Mouse (Mus musculus) forebrain, embryonic 14.5 days (tissue): Measurements from ENCODE around the gene Ston1. TPM values are rescaled to one million over a fixed set of nuclear protein-coding genes. Genes with fewer than 3 reads are reported as not detected.

Experiments
- ATAC-seq: fragments of 200-750 bp; cut with Nextera tagmentation; 2 replicates; pipeline ENCODE4 v1.8.0; 2017; ENCODE audit warnings: mild to moderate bottlenecking, moderate library complexity
- DNase-seq: peaks from one replicate; pipeline ENCODE4 v3.0.0-alpha.2; 2015; ENCODE audit warnings: low spot score
- H3K27ac ChIP-seq: fragments of 300-500 bp; sonication (generic); 2 replicates; pipeline ENCODE4 v1.5.1; 2014; ENCODE audit warnings: low read depth, mild to moderate bottlenecking, control low read depth, low read length, moderate library complexity
- H3K27me3 ChIP-seq: fragments of 300-500 bp; sonication (generic); replicated peaks from 2 replicates; pipeline ENCODE4 v1.6.1; 2014; ENCODE audit warnings: low read length, control low read depth, mixed read lengths; ENCODE audit not compliant: control insufficient read depth, insufficient read depth
- H3K36me3 ChIP-seq: fragments of 300-500 bp; sonication (generic); 2 replicates; pipeline ENCODE4 v1.6.1; 2014; ENCODE audit warnings: low read length, control low read depth; ENCODE audit not compliant: control insufficient read depth, insufficient read depth
- H3K4me1 ChIP-seq: fragments of 300-500 bp; sonication (generic); 2 replicates; pipeline ENCODE4 v1.6.1; 2014; ENCODE audit warnings: antibody characterized with exemption, low read length, control low read depth; ENCODE audit not compliant: control insufficient read depth, insufficient read depth
- H3K4me2 ChIP-seq: fragments of 300-500 bp; sonication (generic); 2 replicates; pipeline ENCODE4 v1.6.1; 2014; ENCODE audit warnings: mild to moderate bottlenecking, control low read depth, low read length
- H3K4me3 ChIP-seq: fragments of 300-500 bp; sonication (generic); 2 replicates; pipeline ENCODE4 v1.5.1; 2014; ENCODE audit warnings: low read depth, low read length, control low read depth
- H3K9ac ChIP-seq: fragments of 300-500 bp; sonication (generic); 2 replicates; pipeline ENCODE4 v1.6.1; 2014; ENCODE audit warnings: mild to moderate bottlenecking, low read length, control low read depth, moderate library complexity
- H3K9me3 ChIP-seq: fragments of 300-500 bp; sonication (generic); replicated peaks from 2 replicates; pipeline ENCODE4 v1.6.1; 2016; ENCODE audit warnings: low read length, control low read depth, mixed read lengths; ENCODE audit not compliant: control insufficient read depth
- WGBS: fragments of 180-500 bp; shearing (Covaris S2); extraction: QIAGEN DNeasy Blood & Tissue Kit; methylation state at CpG from one replicate; pipeline ENCODE4 v1.1.7; 2014; 5-methylcytosine and 5-hydroxymethylcytosine counted together
- polyA plus RNA-seq: library from polyadenylated mRNA; unstranded; fragments of >200 nt; fragmentation: Nextera tagmentation; extraction: Ambion mirVana; gene quantifications from 2 replicates; pipeline ENCODE4 v1.2.1, GENCODE M21; 2014

The Ston1 gene
- polyA plus RNA-seq, 1 experiment from 2014 or later, result 2.8 TPM

DNA sequence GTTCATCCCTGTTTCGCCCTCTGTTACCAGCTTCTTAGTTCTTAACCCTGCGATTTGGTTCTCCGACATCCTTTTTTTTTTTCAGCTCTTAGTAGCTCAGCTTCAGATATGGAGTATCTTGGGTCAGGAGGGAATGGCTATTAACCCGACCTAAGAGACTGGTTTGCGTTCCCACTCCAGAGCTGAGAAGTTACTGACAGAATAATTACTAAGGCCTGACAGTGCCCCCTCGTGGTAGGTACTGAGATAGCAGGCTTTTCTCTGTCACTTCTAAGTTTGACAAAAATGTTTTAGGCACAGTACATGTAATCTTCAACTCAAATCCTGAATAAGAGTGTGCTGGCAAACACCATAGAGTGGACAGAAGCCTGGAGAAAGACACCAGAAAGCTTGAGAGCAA lies 43.5 kb downstream of the Ston1 start:
- H3K4me1 ChIP-seq, result no peaks in the 10 kb centered on the region
- H3K9ac ChIP-seq, result no peak overlapping the region
- H3K9me3 ChIP-seq, result no peaks in the 10 kb centered on the region
- 28% methylated on average over 6 of the region's 6 CpGs for WGBS
- H3K4me3 ChIP-seq, result no peak overlapping the region
- DNase-seq (peak; percentile 82), ATAC-seq (peak; percentile 42; the same call in 1 of the 2 replicates)
- no peak overlapping the region for H3K4me2 ChIP-seq
- no peak overlapping the region for H3K27ac ChIP-seq
- no peaks in the 10 kb centered on the region for H3K27me3 ChIP-seq
- H3K36me3 ChIP-seq, result no peaks in the 10 kb centered on the region

DNA sequence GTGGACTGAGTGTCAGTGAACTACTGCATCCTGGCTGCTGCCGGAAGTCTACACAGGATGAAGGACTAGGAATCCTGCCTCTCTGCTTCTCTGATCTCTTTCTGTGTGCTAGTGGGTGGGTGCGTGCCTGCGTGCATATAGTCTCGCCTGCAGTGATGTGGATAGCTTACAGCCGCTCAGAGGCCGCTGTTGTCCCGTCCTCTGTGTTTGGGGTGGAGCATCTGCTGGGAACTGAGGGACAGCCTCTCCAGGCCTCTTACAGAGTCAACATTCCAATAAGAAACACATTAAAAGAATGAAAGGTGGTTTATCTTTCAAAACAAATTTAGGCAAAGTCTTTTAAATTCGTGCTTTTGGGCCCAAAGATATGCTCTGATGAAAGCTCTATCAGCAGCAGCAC lies 44.4 kb downstream of the Ston1 start:
- no peak overlapping the region for H3K4me2 ChIP-seq
- H3K4me1 ChIP-seq, result no peaks in the 10 kb centered on the region
- H3K9ac ChIP-seq, result no peak overlapping the region
- H3K4me3 ChIP-seq, result no peak overlapping the region
- no peak for ATAC-seq
- H3K27me3 ChIP-seq, result no peaks in the 10 kb centered on the region
- no peak for DNase-seq
- 89% methylated on average over 8 of the region's 8 CpGs for WGBS
- H3K9me3 ChIP-seq, result no peaks in the 10 kb centered on the region
- no peak overlapping the region for H3K27ac ChIP-seq
- no peaks in the 10 kb centered on the region for H3K36me3 ChIP-seq

DNA sequence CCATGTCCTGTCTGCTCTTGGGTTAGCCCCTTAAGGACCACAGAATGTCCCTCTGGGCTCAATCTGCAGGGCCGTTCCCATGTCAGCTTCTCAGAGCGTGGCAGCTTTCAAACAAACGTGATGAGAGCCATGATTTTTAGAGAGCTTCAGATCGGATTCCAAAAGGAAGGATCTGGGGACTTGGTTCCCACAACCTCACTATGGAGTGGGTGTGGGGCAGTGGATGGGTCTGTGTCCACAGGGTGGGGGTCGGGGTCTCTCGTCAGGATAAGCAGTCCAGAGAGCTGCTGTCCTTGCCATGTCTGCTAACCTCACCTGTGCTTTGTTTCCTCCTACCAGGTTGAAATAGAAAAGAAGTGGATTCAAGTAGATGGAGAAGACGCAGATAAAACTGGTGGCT lies 47.4 kb downstream of the Ston1 start:
- ATAC-seq, result no peak
- H3K4me2 ChIP-seq, result no peak overlapping the region
- no peaks in the 10 kb centered on the region for H3K9me3 ChIP-seq
- no peak for DNase-seq
- no peak overlapping the region for H3K27ac ChIP-seq
- H3K36me3 ChIP-seq, result no peaks in the 10 kb centered on the region
- H3K27me3 ChIP-seq, result no peaks in the 10 kb centered on the region
- 93% methylated on average over 7 of the region's 7 CpGs for WGBS
- no peak overlapping the region for H3K9ac ChIP-seq
- no peaks in the 10 kb centered on the region for H3K4me1 ChIP-seq
- no peak overlapping the region for H3K4me3 ChIP-seq

DNA sequence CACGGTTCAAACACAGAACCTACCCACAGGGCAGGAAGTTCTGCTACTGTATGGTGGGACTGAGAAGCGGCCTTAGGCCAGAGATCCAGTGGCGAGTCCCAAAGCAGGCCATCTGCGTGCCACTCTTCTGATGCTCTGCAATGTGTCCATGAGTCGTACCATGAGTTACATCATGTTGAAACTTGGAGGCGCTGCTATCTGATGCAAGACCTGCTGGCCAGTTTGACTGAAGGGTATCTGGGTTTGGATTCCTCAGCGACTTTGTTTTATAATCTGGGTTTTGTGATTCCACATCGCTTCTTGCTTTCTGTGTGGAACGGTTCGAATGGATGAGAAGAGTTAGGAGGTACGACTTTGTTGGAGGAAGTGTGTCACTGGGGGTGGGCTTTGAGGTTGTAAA lies 47.8 kb downstream of the Ston1 start:
- Histone ChIP-seq H3K4me1 (no peaks in the 10 kb centered on the region), H3K36me3 (no peaks in the 10 kb centered on the region), H3K27me3 (no peaks in the 10 kb centered on the region), H3K27ac (no peak overlapping the region), H3K9me3 (no peaks in the 10 kb centered on the region), H3K4me3 (no peak overlapping the region), H3K4me2 (no peak overlapping the region), H3K9ac (no peak overlapping the region)
- WGBS, result 89% methylated on average over 11 of the region's 11 CpGs
- no peak for DNase-seq
- no peak for ATAC-seq

DNA sequence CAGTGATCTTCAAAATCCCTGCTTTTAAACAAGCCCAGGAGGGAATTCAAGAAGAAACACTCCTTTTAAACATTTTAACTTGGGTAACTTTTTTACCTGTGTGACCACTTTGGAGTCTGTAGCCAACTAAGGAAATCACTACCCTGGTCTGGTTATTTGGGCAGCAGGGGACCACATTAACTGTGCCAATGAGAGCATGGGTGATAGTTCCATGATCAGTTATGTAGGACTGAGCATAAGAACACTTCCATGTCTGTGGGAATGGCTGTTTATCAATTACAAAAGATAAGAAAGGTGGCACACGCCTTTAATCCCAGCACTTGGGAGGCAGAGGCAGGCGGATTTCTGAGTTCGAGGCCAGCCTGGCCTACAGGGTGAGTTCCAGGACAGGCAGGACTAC lies 49.7 kb downstream of the Ston1 start:
- no peaks in the 10 kb centered on the region for H3K4me1 ChIP-seq
- no peaks in the 10 kb centered on the region for H3K27me3 ChIP-seq
- H3K4me2 ChIP-seq, result no peak overlapping the region
- H3K36me3 ChIP-seq, result no peaks in the 10 kb centered on the region
- H3K9me3 ChIP-seq, result no peaks in the 10 kb centered on the region
- H3K4me3 ChIP-seq, result no peak overlapping the region
- H3K27ac ChIP-seq, result no peak overlapping the region
- ATAC-seq, result no peak
- no peak for DNase-seq
- H3K9ac ChIP-seq, result no peak overlapping the region
- WGBS, result 89% methylated on average over 3 of the region's 3 CpGs

DNA sequence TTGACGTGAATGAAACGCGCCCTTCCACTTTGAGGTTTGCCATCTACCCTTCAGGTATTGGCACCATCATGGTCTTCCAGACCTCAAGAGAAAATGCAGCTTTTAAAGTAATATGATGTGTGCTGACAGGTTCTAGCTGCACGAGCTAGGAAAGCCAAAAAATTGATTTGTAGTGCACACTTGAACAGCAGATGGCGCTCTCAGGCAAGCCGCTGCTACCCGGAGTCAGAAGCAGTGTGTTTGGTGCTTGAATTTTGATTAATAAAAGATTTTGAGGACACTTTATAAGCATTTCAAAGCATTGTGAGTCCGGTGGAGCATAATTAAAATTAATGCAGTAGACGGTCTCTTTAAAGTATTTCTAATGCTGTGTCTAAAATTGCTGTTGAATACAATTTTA lies 54.5 kb downstream of the Ston1 start:
- Histone ChIP-seq H3K27ac (no peak overlapping the region), H3K4me3 (no peak overlapping the region), H3K4me1 (no peaks in the 10 kb centered on the region), H3K9me3 (no peaks in the 10 kb centered on the region), H3K36me3 (no peaks in the 10 kb centered on the region), H3K9ac (no peak overlapping the region), H3K27me3 (no peaks in the 10 kb centered on the region), H3K4me2 (no peak overlapping the region)
- ATAC-seq (peak; percentile 61), DNase-seq (peak; percentile 86)
- 4% methylated on average over 9 of the region's 9 CpGs for WGBS

DNA sequence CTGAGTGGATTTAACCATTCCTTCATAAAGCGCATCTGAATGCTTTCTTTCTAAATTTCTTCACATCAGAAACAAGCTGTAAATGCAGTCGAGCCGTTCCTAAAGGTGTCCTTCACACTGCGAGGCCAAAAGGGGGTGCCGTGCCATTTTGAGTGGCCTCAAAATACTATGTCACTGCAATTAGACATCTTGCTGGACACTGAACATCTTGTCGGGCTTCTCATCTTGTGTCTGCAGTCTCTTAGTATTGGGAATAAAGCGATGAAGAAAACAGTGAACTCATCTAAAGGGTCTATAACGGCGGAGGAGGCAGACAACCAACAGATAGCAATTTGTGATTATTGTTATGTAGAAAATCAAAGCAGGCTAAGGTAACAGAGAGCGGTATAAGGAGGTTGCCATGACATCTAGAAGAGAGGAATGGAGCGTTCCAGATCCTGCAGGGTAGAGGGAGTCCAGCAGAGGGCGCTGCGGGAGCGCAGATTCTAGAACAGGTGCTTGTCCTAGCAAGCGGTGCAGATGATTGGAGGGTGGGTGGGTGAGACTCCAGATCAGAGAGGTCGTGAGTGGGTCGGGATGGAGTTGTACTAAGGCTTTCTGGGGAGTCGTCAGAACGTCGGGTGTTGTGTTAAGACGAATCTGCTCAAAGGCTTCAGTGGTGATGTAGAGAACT lies 55.4 kb downstream of the Ston1 start:
- no peaks in the 10 kb centered on the region for H3K4me1 ChIP-seq
- ATAC-seq, result peak; percentile 80

DNA sequence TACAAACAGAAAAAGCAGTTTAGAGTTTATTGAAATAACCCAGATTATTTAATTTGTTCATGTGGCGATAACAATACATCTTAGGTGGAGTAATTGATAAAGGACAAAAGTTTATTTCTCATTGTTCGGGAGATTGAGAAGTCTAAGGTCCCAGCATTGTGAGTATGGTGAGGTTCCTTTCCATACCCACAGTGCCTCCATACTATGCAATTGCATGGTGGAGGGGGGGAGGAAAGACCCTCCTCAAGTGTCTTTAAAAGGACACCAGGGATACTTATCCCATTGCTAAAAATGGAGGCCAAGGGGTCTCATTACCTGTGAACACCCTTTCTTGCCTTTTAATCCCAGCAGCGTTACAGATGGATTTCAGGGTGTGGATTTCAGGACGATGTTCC lies 55.9 kb downstream of the Ston1 start:
- ATAC-seq (peak; percentile 29; the same call in 1 of the 2 replicates), DNase-seq (no peak)
- 81% methylated on average over 4 of the region's 4 CpGs for WGBS
- H3K4me1 ChIP-seq, result no peaks in the 10 kb centered on the region
- H3K27me3 ChIP-seq, result no peaks in the 10 kb centered on the region
- H3K27ac ChIP-seq, result no peak overlapping the region
- H3K4me3 ChIP-seq, result no peak overlapping the region
- H3K9ac ChIP-seq, result no peak overlapping the region
- no peak overlapping the region for H3K4me2 ChIP-seq
- no peaks in the 10 kb centered on the region for H3K9me3 ChIP-seq
- no peaks in the 10 kb centered on the region for H3K36me3 ChIP-seq

More for the DNA sequence above, 55.4 kb downstream of the Ston1 start:
- Histone ChIP-seq H3K27ac (no peak overlapping the region), H3K4me2 (peak overlapping the region; percentile 23; the same call in 1 of the 2 replicates), H3K9ac (no peak overlapping the region), H3K4me3 (no peak overlapping the region), H3K36me3 (no peaks in the 10 kb centered on the region), H3K9me3 (no peaks in the 10 kb centered on the region), H3K27me3 (no peaks in the 10 kb centered on the region)
- 21% methylated on average over 21 of the region's 21 CpGs for WGBS
- peak; percentile 87 for DNase-seq

DNA sequence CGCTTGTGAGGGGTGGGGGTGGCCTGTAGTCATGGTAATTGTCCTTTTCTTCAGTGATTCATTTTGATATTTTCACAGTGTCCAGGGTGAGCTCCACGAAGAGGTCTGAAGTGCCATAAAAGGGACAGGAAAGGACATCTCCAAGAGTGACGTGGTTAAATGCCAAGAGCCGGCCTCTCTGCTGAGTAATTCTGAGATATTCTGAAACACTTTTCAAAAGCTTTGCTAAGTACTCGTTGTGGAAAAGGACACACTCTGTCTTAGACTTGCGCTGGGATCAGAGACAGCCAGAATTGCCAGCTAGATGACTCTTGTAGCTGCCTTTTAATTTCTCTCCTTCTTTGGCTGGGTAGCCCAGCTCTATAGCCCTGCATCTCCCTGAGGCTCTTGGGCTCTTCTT lies 61.0 kb downstream of the Ston1 start:
- Histone ChIP-seq H3K9ac (no peak overlapping the region), H3K4me3 (no peak overlapping the region), H3K36me3 (no peaks in the 10 kb centered on the region), H3K4me2 (no peak overlapping the region), H3K9me3 (no peaks in the 10 kb centered on the region), H3K4me1 (no peaks in the 10 kb centered on the region), H3K27me3 (no peaks in the 10 kb centered on the region), H3K27ac (no peak overlapping the region)
- 77% methylated on average over 6 of the region's 6 CpGs for WGBS
- no peak for ATAC-seq
- no peak for DNase-seq
